ENCODE assay signal across 9 mouse cellular contexts in genomic region chr16:30193294-30194261, GRCm38 (mm10).
A peak's percentile ranks its signal among the peaks of the same experiment; 100 is the strongest.
DNase-seq lines count a peak whose midpoint lies in the region; ATAC-seq and TF ChIP-seq lines count a peak whose summit lies in the region.
"Had no signal": no experiment of that assay in that cellular context is flagged by ENCODE, and none has a peak within 500 bp of the region (broad histone marks: within the 10 kb centered on the region; RNA-seq: fewer than 3 reads in every experiment).

No protein-coding gene starts in this region.

- H3K4me1 ChIP-seq in midbrain, embryonic 12.5 days = peaks cover 7% of the 10 kb centered on the region
- peaks cover 3% of the 10 kb centered on the region; the same call in 1 of the 2 replicates for H3K4me1 ChIP-seq in midbrain, embryonic 11.5 days (ENCODE audit: control insufficient read depth, insufficient read depth, low read length)
- peaks cover 29% of the 10 kb centered on the region for H3K4me1 ChIP-seq in heart, postnatal 0 days (ENCODE audit: control insufficient read depth, insufficient read depth)
- peaks cover 28% of the 10 kb centered on the region; the same call in 1 of the 2 replicates for H3K4me1 ChIP-seq in stomach, embryonic 14.5 days (ENCODE audit: control insufficient read depth, insufficient read depth, low read length)

- 0 out of 2 replicates have a peak overlapping the region, but pooled peaks have one; percentile 21 for H3K9ac ChIP-seq in midbrain, embryonic 12.5 days (replicated peaks)
- H3K9ac ChIP-seq in midbrain, embryonic 11.5 days (ENCODE audit: low read length) = no peak overlapping the region
- H3K9ac ChIP-seq in heart, postnatal 0 days (replicated peaks; ENCODE audit: low read depth, low read length) = no peak overlapping the region
- H3K9ac ChIP-seq in stomach, embryonic 14.5 days (replicated peaks; ENCODE audit: low read depth, low read length) = no peak overlapping the region; the same call in 1 of the 2 replicates

- no peak overlapping the region for H3K4me2 ChIP-seq in midbrain, embryonic 12.5 days (replicated peaks)
- H3K4me2 ChIP-seq in midbrain, embryonic 11.5 days = no peak overlapping the region
- no peak overlapping the region for H3K4me2 ChIP-seq in heart, postnatal 0 days (ENCODE audit: low read depth, low read length)
- H3K4me2 ChIP-seq in stomach, embryonic 14.5 days (replicated peaks; ENCODE audit: low read depth, low read length) = peak overlapping the region; percentile 11; the same call in 1 of the 2 replicates

- TF ChIP-seq CTCF in heart, postnatal 0 days (IDR thresholded peaks at IDR 0.05; ENCODE audit: low read depth) = no peak

- peaks cover 100% of the 10 kb centered on the region for H3K27me3 ChIP-seq in midbrain, embryonic 12.5 days
- H3K27me3 ChIP-seq in midbrain, embryonic 11.5 days (ENCODE audit: control insufficient read depth, insufficient read depth, low read length) = peaks cover 54% of the 10 kb centered on the region
- no peaks in the 10 kb centered on the region for H3K27me3 ChIP-seq in heart, postnatal 0 days (ENCODE audit: control insufficient read depth, insufficient read depth, low read length)
- no peaks in the 10 kb centered on the region for H3K27me3 ChIP-seq in stomach, embryonic 14.5 days (ENCODE audit: control insufficient read depth, insufficient read depth, low read length)
- H3K27me3 ChIP-seq: Patski had no signal

- no peak for TF ChIP-seq EP300 in heart, postnatal 0 days (IDR thresholded peaks at IDR 0.05; ENCODE audit: low read depth)

- ATAC-seq in midbrain, embryonic 12.5 days (ENCODE audit: low FRiP score, low read depth) = no peak
- no peak for ATAC-seq in midbrain, embryonic 11.5 days (ENCODE audit: low FRiP score)
- peak; percentile 40 for ATAC-seq in heart, postnatal 0 days (ENCODE audit: insufficient read depth, low read depth)
- ATAC-seq in stomach, embryonic 14.5 days (ENCODE audit: insufficient number of reproducible peaks, insufficient read depth, low FRiP score, low read depth) = peak; percentile 44; the same call in 1 of the 2 replicates
- ATAC-seq: Patski had no signal

- no peak for DNase-seq in midbrain, embryonic 11.5 days (ENCODE audit: low spot score, missing footprints)
- DNase-seq in cerebellum, postnatal 14 days = peak; percentile 79
- peak; percentile 64 for DNase-seq in heart, postnatal 0 days (ENCODE audit: low spot score)
- DNase-seq in kidney, postnatal 4 days = peak; percentile 67 to 73
- no peak for DNase-seq in right cerebral cortex, adult 2 months (ENCODE audit: low spot score in 2 of 2)
- DNase-seq in embryo, embryonic 11 days = no peak

- H3K9me3 ChIP-seq in midbrain, embryonic 12.5 days = no peaks in the 10 kb centered on the region
- H3K9me3 ChIP-seq in midbrain, embryonic 11.5 days (ENCODE audit: control insufficient read depth, low read length) = no peaks in the 10 kb centered on the region
- no peaks in the 10 kb centered on the region for H3K9me3 ChIP-seq in heart, postnatal 0 days (replicated peaks; ENCODE audit: control insufficient read depth, low read length)
- no peaks in the 10 kb centered on the region for H3K9me3 ChIP-seq in stomach, embryonic 14.5 days (ENCODE audit: control insufficient read depth, low read depth, low read length)

- H3K36me3 ChIP-seq in midbrain, embryonic 12.5 days = no peaks in the 10 kb centered on the region
- no peaks in the 10 kb centered on the region for H3K36me3 ChIP-seq in midbrain, embryonic 11.5 days (ENCODE audit: control insufficient read depth, insufficient read depth, low read length)
- no peaks in the 10 kb centered on the region for H3K36me3 ChIP-seq in heart, postnatal 0 days (replicated peaks; ENCODE audit: control insufficient read depth, insufficient read depth, low read length)
- no peaks in the 10 kb centered on the region for H3K36me3 ChIP-seq in stomach, embryonic 14.5 days (ENCODE audit: control insufficient read depth, insufficient read depth, low read length)

- 63% methylated on average over 8 of the region's 8 CpGs for WGBS in midbrain, embryonic 12.5 days
- WGBS in midbrain, embryonic 11.5 days = 66% methylated on average over 8 of the region's 8 CpGs
- 38% methylated on average over 8 of the region's 8 CpGs for WGBS in heart, postnatal 0 days
- 36% methylated on average over 8 of the region's 8 CpGs for WGBS in stomach, embryonic 14.5 days

- H3K27ac ChIP-seq in midbrain, embryonic 12.5 days (replicated peaks) = no peak overlapping the region
- H3K27ac ChIP-seq in midbrain, embryonic 11.5 days (ENCODE audit: low read depth, low read length) = no peak overlapping the region
- peak overlapping the region; percentile 39; the same call in 1 of the 2 replicates for H3K27ac ChIP-seq in heart, postnatal 0 days (ENCODE audit: low read depth)
- peak overlapping the region; percentile 76 for H3K27ac ChIP-seq in stomach, embryonic 14.5 days (ENCODE audit: low read length)

- no peak overlapping the region for H3K4me3 ChIP-seq in midbrain, embryonic 12.5 days
- no peak overlapping the region for H3K4me3 ChIP-seq in midbrain, embryonic 11.5 days (ENCODE audit: low read depth, low read length)
- H3K4me3 ChIP-seq in heart, postnatal 0 days (ENCODE audit: low read depth, low read length) = no peak overlapping the region
- no peak overlapping the region for H3K4me3 ChIP-seq in stomach, embryonic 14.5 days (ENCODE audit: low read depth, low read length)

Comparison
In these comparisons a context has a peak if more than half of its experiments do, and no peak if none do; other contexts are left out.
1. ATAC-seq: peak in heart, postnatal 0 days (single experiment) and stomach, embryonic 14.5 days (single experiment); none in midbrain, embryonic 12.5 days (single experiment) and midbrain, embryonic 11.5 days (single experiment).
2. H3K27ac ChIP-seq: peak in heart, postnatal 0 days (single experiment) and stomach, embryonic 14.5 days (single experiment); none in midbrain, embryonic 12.5 days (single experiment) and midbrain, embryonic 11.5 days (single experiment).
3. DNase-seq: peak in cerebellum, postnatal 14 days (2 of 2), heart, postnatal 0 days (single experiment) and kidney, postnatal 4 days (2 of 2); none in midbrain, embryonic 11.5 days (single experiment), right cerebral cortex, adult 2 months (0 of 2) and embryo, embryonic 11 days (single experiment).